Mouse (Mus musculus): ENCODE measurements around the gene Vegfc.

GRCm38 (mm10) chr8:54085896-54086295 lies 8.5 kb downstream of the Vegfc start:
- TF ChIP-seq MAFK (IDR thresholded peaks at IDR 0.05; ENCODE audit: insufficient read depth, low read depth, low read length) (no peak), ZNF384 (IDR thresholded peaks at IDR 0.05; ENCODE audit: low read depth, low read length) (no peak), CHD2 (IDR thresholded peaks at IDR 0.05; ENCODE audit: low read depth, low read length) (no peak), ZC3H11A (IDR thresholded peaks at IDR 0.05; ENCODE audit: borderline replicate concordance, low read depth, low read length) (no peak), HCFC1 (IDR thresholded peaks at IDR 0.05; ENCODE audit: borderline replicate concordance, insufficient read depth, low read length) (no peak)
